Mouse (Mus musculus): ENCODE measurements around the gene Cog4.

DNA sequence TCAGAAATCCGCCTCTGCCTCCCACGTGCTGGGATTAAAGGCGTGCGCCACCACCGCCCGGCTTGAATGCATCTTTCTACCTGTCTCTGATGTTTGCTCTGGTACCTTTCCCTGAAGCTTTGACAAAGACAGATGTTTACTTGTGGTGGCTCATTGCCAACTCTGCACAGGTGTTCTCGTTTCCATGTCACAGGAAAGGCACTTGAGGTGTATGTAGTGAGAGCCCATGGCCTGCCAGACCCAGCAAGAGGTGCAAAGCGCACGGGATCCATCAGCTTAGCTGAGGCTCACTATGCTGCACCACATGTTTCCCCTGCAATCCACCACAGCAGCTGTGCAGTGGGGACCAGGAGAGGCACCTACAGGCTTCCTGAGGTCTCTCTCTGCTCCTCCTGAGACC, 42.5 kb upstream of the Cog4 start:
- TF ChIP-seq POLR2A (IDR thresholded peaks at IDR 0.05; ENCODE audit: extremely low read depth, insufficient read depth, low read length) (no peak), CTCF (IDR thresholded peaks at IDR 0.05; ENCODE audit: low read depth, low read length) (no peak)

All from liver, adult 2 months (tissue).